Mouse (Mus musculus): ENCODE measurements around the gene Apof. TPM values are rescaled to one million over a fixed set of nuclear protein-coding genes. Genes with fewer than 3 reads are reported as not detected.

The Apof gene
- total RNA-seq, 2 experiments from 2014 or later = not detected

- DNase-seq (ENCODE audit: low spot score in 2 of 2) = no peak
These were observed 28.8 kb downstream of the Apof start for GRCm38 (mm10) chr10:128297221-128297620.

GRCm38 (mm10) chr10:128297622-128298021 is 29.2 kb downstream of the Apof start:
- no peak for DNase-seq (ENCODE audit: low spot score in 2 of 2)

- DNase-seq (ENCODE audit: low spot score in 2 of 2) = no peak
These were observed 29.8 kb downstream of the Apof start for GRCm38 (mm10) chr10:128298243-128298642.

- no peak for DNase-seq (ENCODE audit: low spot score in 2 of 2)
These were observed 30.3 kb downstream of the Apof start, which contains the start of gene Il23a for GRCm38 (mm10) chr10:128298702-128299171. Gene Il23a, minus strand, starts transcription at chr10:128298752.

- DNase-seq (ENCODE audit: low spot score in 2 of 2) = peak in 1 of 2 experiments; percentile 6
These were observed 33.9 kb downstream of the Apof start for GRCm38 (mm10) chr10:128302357-128302756.

- no peak for DNase-seq (ENCODE audit: low spot score in 2 of 2)
These were observed 34.3 kb downstream of the Apof start for GRCm38 (mm10) chr10:128302785-128303125.

- DNase-seq (ENCODE audit: low spot score in 2 of 2) = peak; percentile 100
These were observed 34.9 kb downstream of the Apof start, which contains the start of gene Pan2 for GRCm38 (mm10) chr10:128303126-128304021. Gene Pan2, plus strand, starts transcription at chr10:128303335.

- no peak for DNase-seq (ENCODE audit: low spot score in 2 of 2)
These were observed 41.2 kb downstream of the Apof start for GRCm38 (mm10) chr10:128309654-128310053.

- DNase-seq (ENCODE audit: low spot score in 2 of 2) = no peak
These were observed 41.7 kb downstream of the Apof start for GRCm38 (mm10) chr10:128310177-128310576.

GRCm38 (mm10) chr10:128310902-128311301 is 42.4 kb downstream of the Apof start:
- no peak for DNase-seq (ENCODE audit: low spot score in 2 of 2)

- DNase-seq (ENCODE audit: low spot score in 2 of 2) = no peak
These were observed 47.1 kb downstream of the Apof start for GRCm38 (mm10) chr10:128315578-128315977.

Other genes with a start within 250 kb of the Apof start
- gene Naca, start 233.1 kb upstream of the Apof start, total RNA-seq (2021) = 100 to 1,000 TPM; 338 to 356 TPM
- 100 to 1,000 TPM; 146 to 153 TPM for gene Ptges3, start 209.7 kb upstream of the Apof start, total RNA-seq (2021)
- 1,000 to 10,000 TPM; 1,726 to 1,851 TPM for gene Atp5b, start 185.4 kb upstream of the Apof start, total RNA-seq (2021)
- gene Baz2a, start 177.1 kb upstream of the Apof start, total RNA-seq (2021) = 10 to 100 TPM; 39.6 to 41.9 TPM
- gene Rbms2, start 88.4 kb upstream of the Apof start, total RNA-seq (2021) = 10 to 100 TPM; 12.9 to 15.3 TPM
- 10 to 100 TPM; 19.6 to 19.7 TPM for gene Gls2, start 74.2 kb upstream of the Apof start, total RNA-seq (2021)
- 10 to 100 TPM; 10.1 to 10.2 TPM for gene Spryd4, start 56.9 kb upstream of the Apof start, total RNA-seq (2021)
- gene Mip, start 42.8 kb upstream of the Apof start, total RNA-seq (2021) = not detected
- gene Timeless, start 36.6 kb upstream of the Apof start, total RNA-seq (2021) = 1 to 10 TPM; 4.1 to 4.6 TPM
- gene Apon, start 14.6 kb upstream of the Apof start, total RNA-seq (2021) = not detected
- 10 to 100 TPM; 32.0 to 32.1 TPM for gene Stat2, start 1.9 kb downstream of the Apof start, total RNA-seq (2021)
- not detected for gene Il23a, start 30.1 kb downstream of the Apof start, total RNA-seq (2021)
- gene Pan2, start 34.7 kb downstream of the Apof start, total RNA-seq (2021) = 10 to 100 TPM; 12.9 to 13.2 TPM
- 10 to 100 TPM; 79.5 to 88.1 TPM for gene Cnpy2, start 53.8 kb downstream of the Apof start, total RNA-seq (2021)
- gene Cs, start 69.1 kb downstream of the Apof start, total RNA-seq (2021) = 100 to 1,000 TPM; 227 to 229 TPM
- gene Coq10a, start 100.3 kb downstream of the Apof start, total RNA-seq (2021) = 10 to 100 TPM; 49.5 to 49.7 TPM
- 10 to 100 TPM; 45.4 to 49.6 TPM for gene Ankrd52, start 108.4 kb downstream of the Apof start, total RNA-seq (2021)
- under 1 TPM in 1 of 2 experiments, not detected in 1; 0.37 TPM for gene Slc39a5, start 132.6 kb downstream of the Apof start, total RNA-seq (2021)
- gene Nabp2, start 142.8 kb downstream of the Apof start, total RNA-seq (2021) = 10 to 100 TPM; 96.5 to 98.5 TPM
- 10 to 100 TPM; 74.0 to 76.8 TPM for gene Rnf41, start 143.0 kb downstream of the Apof start, total RNA-seq (2021)
- 100 to 1,000 TPM; 242 to 261 TPM for gene Smarcc2, start 190.6 kb downstream of the Apof start, total RNA-seq (2021)
- gene Myl6, start 225.5 kb downstream of the Apof start, total RNA-seq (2021) = 100 to 1,000 TPM; 526 to 539 TPM
- 10 to 100 TPM; 20.7 to 21.2 TPM for gene Myl6b, start 230.0 kb downstream of the Apof start, total RNA-seq (2021)